Mouse (Mus musculus) erythroblast, embryonic 14.5 days (primary cell): ENCODE measurements around the gene Wwp2. TPM values are rescaled to one million over a fixed set of nuclear protein-coding genes. Genes with fewer than 3 reads are reported as not detected.

Source experiments
- H3K27me3 ChIP-seq: 2 replicates; pipeline ENCODE4 v1.6.1; 2012; ENCODE audit warnings: inconsistent platforms; ENCODE audit not compliant: control insufficient read depth
- H3K36me3 ChIP-seq: 2 replicates; pipeline ENCODE4 v1.6.1; 2012; ENCODE audit warnings: mild to moderate bottlenecking, inconsistent platforms; ENCODE audit not compliant: control insufficient read depth
- H3K4me1 ChIP-seq: 2 replicates; pipeline ENCODE4 v1.6.1; 2012; ENCODE audit warnings: inconsistent platforms; ENCODE audit not compliant: control insufficient read depth
- H3K4me3 ChIP-seq: replicated peaks from 2 replicates; pipeline ENCODE3; 2012; ENCODE audit warnings: moderate library complexity, mild to moderate bottlenecking, inconsistent platforms
- H3K9me3 ChIP-seq: 2 replicates; pipeline ENCODE4 v1.6.1; 2012; ENCODE audit warnings: low read length, inconsistent platforms, mixed read lengths; ENCODE audit not compliant: control insufficient read depth
- GATA1 ChIP-seq: IDR thresholded peaks from 2 replicates; pipeline ENCODE4 v1.6.1; 2012; ENCODE audit warnings: low read length, inconsistent platforms, mixed read lengths
- TAL1 ChIP-seq: IDR thresholded peaks from 3 replicates; pipeline ENCODE4 v1.6.1; 2012; ENCODE audit warnings: low read length, inconsistent platforms, mixed read lengths
- polyA plus RNA-seq: library from polyadenylated mRNA; stranded (reverse); fragments of >175 nt; gene quantifications from 2 replicates; pipeline ENCODE4 v1.2.3, GENCODE M21; 2012

Gene Wwp2
- polyA plus RNA-seq, 1 experiment: 11.3 TPM

DNA sequence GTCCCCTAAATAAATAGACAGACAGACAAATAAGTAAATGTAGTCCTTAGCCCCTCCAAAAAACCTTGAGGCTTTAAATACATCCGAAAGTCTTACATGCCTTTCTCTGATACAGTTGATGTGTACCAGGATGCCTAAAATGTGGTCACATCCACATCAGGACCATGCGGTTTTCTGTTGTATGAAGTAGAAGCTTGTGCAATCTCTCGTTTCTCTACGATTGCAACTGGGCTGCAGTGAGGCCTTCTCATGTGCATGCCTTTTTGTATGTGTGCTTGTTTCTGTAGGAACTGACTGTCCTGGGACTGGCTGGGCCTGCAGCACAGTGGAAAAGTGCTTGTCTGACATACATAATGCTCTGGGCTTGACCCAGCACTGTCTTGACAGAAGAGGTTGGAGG, 88.4 kb downstream of the Wwp2 start:
- Histone ChIP-seq H3K36me3 (peaks cover 26% of the 10 kb centered on the region), H3K9me3 (no peaks in the 10 kb centered on the region), H3K4me1 (no peaks in the 10 kb centered on the region), H3K27me3 (no peaks in the 10 kb centered on the region), H3K4me3 (no peak overlapping the region)
- TF ChIP-seq TAL1 (no peak), GATA1 (no peak)

DNA sequence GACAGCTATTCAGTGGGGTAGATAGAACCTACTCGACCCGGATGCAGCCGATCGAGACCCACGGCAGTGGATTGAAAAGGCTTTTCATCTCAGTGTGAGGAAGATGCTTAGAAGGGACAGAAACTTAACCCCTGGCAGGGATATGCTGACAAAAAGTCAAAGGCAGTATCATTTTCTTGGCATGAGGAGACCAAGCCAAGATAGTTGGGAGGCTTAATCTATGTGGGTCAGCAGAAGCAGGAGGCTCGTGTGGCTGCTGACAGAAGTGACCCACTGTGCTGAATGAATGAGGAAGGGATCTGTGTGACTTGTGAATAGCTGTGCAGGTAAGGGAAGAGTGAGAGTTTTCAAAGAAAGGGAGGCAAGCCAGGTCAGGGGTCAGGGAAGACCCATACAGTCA, 92.6 kb downstream of the Wwp2 start:
- Histone ChIP-seq H3K4me3 (no peak overlapping the region), H3K27me3 (no peaks in the 10 kb centered on the region), H3K9me3 (no peaks in the 10 kb centered on the region), H3K4me1 (no peaks in the 10 kb centered on the region), H3K36me3 (peaks cover 13% of the 10 kb centered on the region)
- TF ChIP-seq TAL1: no peak
- TF ChIP-seq GATA1: no peak

DNA sequence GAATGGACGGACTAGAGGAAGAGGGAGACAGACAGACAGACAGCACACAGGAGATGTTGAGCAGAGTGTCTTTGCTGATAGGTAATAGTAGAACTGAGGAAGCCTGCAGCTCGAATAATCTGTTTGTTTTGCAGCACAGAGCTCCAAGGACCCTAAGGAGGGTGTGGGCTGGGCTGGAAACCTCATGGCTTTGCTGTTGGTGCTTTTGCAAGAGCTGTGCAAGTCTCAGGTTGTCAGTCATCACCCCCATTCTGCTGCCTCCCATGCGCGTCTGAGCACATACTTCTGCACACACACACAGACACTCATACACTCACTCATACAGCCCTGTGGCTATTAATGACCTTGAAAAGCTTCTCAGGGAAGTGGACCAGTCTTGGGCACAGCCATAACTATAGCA, 101.3 kb downstream of the Wwp2 start:
- Histone ChIP-seq H3K36me3 (peaks cover 80% of the 10 kb centered on the region), H3K4me1 (no peaks in the 10 kb centered on the region; the same call in 1 of the 2 replicates), H3K9me3 (no peaks in the 10 kb centered on the region), H3K4me3 (no peak overlapping the region), H3K27me3 (no peaks in the 10 kb centered on the region)
- no peak for TF ChIP-seq GATA1
- no peak for TF ChIP-seq TAL1

DNA sequence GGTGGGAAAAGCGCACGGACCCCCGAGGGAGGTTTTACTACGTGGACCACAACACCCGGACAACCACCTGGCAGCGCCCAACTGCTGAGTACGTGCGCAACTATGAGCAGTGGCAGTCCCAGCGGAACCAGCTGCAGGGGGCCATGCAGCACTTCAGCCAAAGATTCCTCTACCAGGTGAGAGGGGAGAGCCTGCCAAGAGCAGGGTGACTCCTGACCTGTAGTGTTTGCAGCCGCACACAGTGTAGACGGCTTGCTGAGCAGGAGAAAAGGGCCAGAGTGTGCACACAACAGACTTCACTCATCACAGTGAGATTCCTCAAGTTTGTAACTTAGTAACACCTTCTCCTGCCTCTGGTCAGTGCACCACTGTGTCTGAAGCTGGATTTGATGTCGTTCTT, 104.5 kb downstream of the Wwp2 start:
- H3K4me1 ChIP-seq: no peaks in the 10 kb centered on the region; the same call in 1 of the 2 replicates
- peaks cover 83% of the 10 kb centered on the region for H3K36me3 ChIP-seq
- no peak for TF ChIP-seq GATA1
- no peak for TF ChIP-seq TAL1
- H3K4me3 ChIP-seq: no peak overlapping the region
- no peaks in the 10 kb centered on the region for H3K9me3 ChIP-seq
- no peaks in the 10 kb centered on the region for H3K27me3 ChIP-seq

DNA sequence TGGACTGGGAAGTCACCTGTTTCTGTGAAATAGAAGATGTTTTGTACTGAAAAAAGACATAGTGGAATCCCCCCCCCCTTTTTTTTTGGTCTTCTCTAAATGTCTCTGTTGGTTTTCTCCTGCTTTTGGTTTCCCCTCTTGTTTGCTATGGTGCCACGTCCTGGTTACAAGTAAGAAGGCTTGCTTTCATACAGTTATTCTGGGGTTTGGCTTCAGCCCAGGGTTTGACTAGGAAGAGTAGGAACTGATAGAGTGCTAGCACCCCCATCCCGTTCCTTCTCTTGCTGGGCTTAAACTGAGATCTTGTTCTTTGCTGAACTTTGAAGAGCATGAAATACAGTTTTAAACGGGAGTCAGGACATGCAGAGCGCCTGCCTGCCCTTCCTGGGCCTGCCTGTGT, 105.2 kb downstream of the Wwp2 start:
- no peaks in the 10 kb centered on the region for H3K9me3 ChIP-seq
- no peak for TF ChIP-seq GATA1
- no peak for TF ChIP-seq TAL1
- no peaks in the 10 kb centered on the region for H3K27me3 ChIP-seq
- H3K36me3 ChIP-seq: peaks cover 85% of the 10 kb centered on the region
- no peak overlapping the region for H3K4me3 ChIP-seq
- H3K4me1 ChIP-seq: no peaks in the 10 kb centered on the region

DNA sequence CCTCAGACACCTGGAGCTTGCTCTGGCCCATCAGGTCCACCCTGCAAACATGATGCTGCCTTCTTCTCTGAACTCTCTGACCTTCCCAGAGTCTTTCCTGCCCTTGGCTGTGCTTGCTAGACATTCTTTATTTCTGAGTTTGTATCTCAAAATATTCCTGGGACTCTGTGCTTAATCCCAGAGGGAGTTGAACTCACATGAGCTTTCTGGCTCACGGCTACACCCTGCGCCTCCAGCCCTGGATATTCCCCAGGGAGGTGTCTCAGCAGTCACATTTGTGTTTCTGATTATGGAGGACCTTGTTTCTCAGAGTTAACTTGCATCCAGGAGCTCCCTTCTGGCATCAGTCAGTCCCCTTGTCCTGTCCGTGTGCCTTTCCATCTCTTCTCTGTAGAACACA, 106.0 kb downstream of the Wwp2 start:
- H3K4me3 ChIP-seq: no peak overlapping the region
- no peaks in the 10 kb centered on the region for H3K4me1 ChIP-seq
- no peak for TF ChIP-seq TAL1
- no peak for TF ChIP-seq GATA1
- peaks cover 87% of the 10 kb centered on the region for H3K36me3 ChIP-seq
- no peaks in the 10 kb centered on the region for H3K27me3 ChIP-seq
- H3K9me3 ChIP-seq: no peaks in the 10 kb centered on the region

DNA sequence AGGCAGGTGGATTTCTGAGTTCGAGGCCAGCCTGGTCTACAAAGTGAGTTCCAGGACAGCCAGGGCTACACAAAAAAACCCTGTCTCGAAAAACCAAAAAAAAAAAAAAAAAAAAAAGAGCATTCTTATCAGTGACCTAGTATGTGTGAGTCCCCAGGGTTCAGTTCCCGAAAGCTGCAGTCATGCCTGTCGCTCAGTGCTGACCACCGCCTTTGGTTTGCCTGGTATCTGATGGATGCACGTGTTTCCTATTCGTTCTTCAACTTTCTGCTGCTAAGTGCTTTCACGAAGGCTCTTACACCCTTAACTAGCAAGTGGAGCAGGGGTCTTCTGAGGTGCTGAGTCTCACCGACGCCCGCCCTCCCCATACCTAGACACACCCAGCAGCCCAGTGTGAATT, 107.5 kb downstream of the Wwp2 start:
- H3K4me1 ChIP-seq: no peaks in the 10 kb centered on the region
- no peaks in the 10 kb centered on the region for H3K27me3 ChIP-seq
- H3K4me3 ChIP-seq: no peak overlapping the region
- no peaks in the 10 kb centered on the region for H3K9me3 ChIP-seq
- TF ChIP-seq TAL1 (no peak), GATA1 (no peak)
- H3K36me3 ChIP-seq: peaks cover 89% of the 10 kb centered on the region

DNA sequence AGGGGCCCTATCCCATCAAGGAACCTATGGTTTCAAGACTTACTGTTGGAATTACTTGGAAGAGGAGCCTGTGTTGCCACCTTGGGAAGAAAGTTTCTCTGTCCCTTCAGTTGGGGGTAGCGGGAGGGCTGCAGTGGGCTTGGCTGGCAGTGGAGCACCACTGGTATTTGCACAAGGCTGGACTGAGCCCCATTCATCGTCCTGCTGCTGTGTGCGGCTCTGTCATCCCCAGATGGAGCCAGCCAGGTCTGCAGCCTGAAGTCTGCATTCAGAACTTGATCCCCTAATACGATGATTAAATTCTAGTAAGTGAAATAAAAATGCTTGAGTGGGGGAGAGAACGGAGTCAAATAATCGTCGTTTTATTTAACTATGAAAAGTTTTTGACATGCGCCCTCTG, 108.0 kb downstream of the Wwp2 start:
- Histone ChIP-seq H3K27me3 (no peaks in the 10 kb centered on the region), H3K36me3 (peaks cover 91% of the 10 kb centered on the region), H3K4me3 (no peak overlapping the region), H3K9me3 (no peaks in the 10 kb centered on the region), H3K4me1 (no peaks in the 10 kb centered on the region)
- TF ChIP-seq GATA1 (no peak), TAL1 (no peak)

DNA sequence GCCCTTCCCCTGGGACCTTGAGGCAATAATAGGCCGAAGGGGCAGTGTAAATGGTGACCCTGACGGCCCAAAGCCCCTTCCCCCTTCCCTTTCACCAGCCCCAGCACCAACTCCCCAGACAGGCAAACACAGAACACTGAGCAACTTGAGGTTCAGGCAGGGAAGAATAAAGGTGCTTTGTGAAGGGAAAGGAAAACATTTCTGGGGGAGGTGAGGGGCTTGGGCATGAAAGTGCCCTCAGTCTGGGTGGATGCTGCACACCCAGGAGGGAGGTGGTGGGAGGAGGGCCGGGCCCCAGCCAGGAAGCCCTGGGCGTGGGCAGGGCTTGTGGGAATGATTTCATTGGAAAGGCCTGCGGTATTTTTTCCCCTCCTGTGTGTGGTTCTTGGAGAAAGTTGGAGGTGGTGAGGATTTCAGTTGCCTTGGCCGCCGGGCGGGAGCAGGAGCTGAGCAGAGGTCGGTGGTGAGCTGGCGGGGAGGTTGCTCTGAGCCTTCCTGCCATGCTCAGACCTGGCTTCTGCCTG, 108.5 kb downstream of the Wwp2 start:
- H3K36me3 ChIP-seq: peaks cover 93% of the 10 kb centered on the region
- TF ChIP-seq TAL1 (no peak), GATA1 (no peak)
- no peaks in the 10 kb centered on the region for H3K27me3 ChIP-seq
- no peaks in the 10 kb centered on the region for H3K9me3 ChIP-seq
- no peaks in the 10 kb centered on the region for H3K4me1 ChIP-seq
- no peak overlapping the region for H3K4me3 ChIP-seq

DNA sequence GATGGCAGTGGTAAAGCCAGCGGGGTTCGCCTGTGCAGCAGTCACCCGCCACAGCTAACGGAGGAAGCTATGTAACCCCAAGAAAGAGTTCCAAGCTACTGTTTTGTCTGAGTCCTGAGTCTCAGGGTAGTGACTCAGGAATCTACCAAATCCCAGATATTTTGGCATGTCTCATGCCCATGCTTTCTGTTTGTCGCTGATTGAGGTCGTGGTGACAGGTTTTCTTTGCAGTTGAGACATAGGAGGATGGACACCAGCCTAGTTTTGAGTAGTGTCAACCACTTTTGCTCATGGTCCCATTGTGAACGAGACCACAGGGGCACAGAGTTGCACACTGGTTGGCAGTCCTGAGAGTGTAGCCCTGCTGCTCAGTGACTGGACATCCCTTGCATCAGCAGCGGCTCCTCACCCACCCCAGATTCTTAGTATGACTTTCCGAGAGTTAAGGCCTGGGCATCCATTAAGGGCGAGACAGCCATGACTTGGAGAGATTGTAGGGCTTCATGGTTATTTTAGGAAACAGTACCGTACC, 109.5 kb downstream of the Wwp2 start:
- no peaks in the 10 kb centered on the region for H3K27me3 ChIP-seq
- peaks cover 93% of the 10 kb centered on the region for H3K36me3 ChIP-seq
- no peak overlapping the region for H3K4me3 ChIP-seq
- no peaks in the 10 kb centered on the region for H3K4me1 ChIP-seq
- no peaks in the 10 kb centered on the region for H3K9me3 ChIP-seq
- TF ChIP-seq TAL1 (no peak), GATA1 (no peak)
